Comparison of ENCODE assay signal across 13 mouse cellular contexts in genomic region chr11:33098446-33098845, GRCm38 (mm10). TPM values are rescaled to one million over a fixed set of nuclear protein-coding genes. Genes with fewer than 3 reads are reported as not detected.
DNase-seq lines count a peak whose midpoint lies in the region; ATAC-seq lines count a peak whose summit lies in the region.
"Had no signal": no experiment of that assay in that cellular context is flagged by ENCODE, and none has a peak within 500 bp of the region (broad histone marks: within the 10 kb centered on the region; RNA-seq: fewer than 3 reads in every experiment).

No protein-coding gene starts in this region.

- H3K27me3 ChIP-seq in neural tube, embryonic 13.5 days, result no peaks in the 10 kb centered on the region; the same call in 1 of the 2 replicates
- H3K27me3 ChIP-seq in neural tube, embryonic 15.5 days (replicated peaks), result 0 out of 2 replicates have a peak, but pooled peaks cover 3% of the 10 kb centered on the region

- ATAC-seq in neural tube, embryonic 13.5 days (ENCODE audit: low read depth), result 0 out of 2 replicates have a peak, but pooled peaks have one; percentile 23
- no peak for ATAC-seq in neural tube, embryonic 15.5 days (ENCODE audit: low FRiP score)

- H3K4me1 ChIP-seq in neural tube, embryonic 13.5 days (replicated peaks), result peaks cover 13% of the 10 kb centered on the region
- peaks cover 11% of the 10 kb centered on the region for H3K4me1 ChIP-seq in neural tube, embryonic 15.5 days

- no peaks in the 10 kb centered on the region for H3K36me3 ChIP-seq in neural tube, embryonic 13.5 days
- H3K36me3 ChIP-seq in neural tube, embryonic 15.5 days, result no peaks in the 10 kb centered on the region
- H3K36me3 ChIP-seq: embryonic facial prominence, embryonic 10.5 days had no signal

- 68% methylated on average over 12 of the region's 12 CpGs for WGBS in neural tube, embryonic 13.5 days
- WGBS in neural tube, embryonic 15.5 days, result 68% methylated on average over 12 of the region's 12 CpGs

- no peak overlapping the region for H3K27ac ChIP-seq in neural tube, embryonic 13.5 days (replicated peaks)
- no peak overlapping the region for H3K27ac ChIP-seq in neural tube, embryonic 15.5 days (replicated peaks)
- H3K27ac ChIP-seq: embryonic facial prominence, embryonic 10.5 days; left cerebral cortex, adult 2 months had no signal

- intact Hi-C loops in heart, postnatal 10 days (cut with DNase I), result loop anchor here (2.0 to 5.0 kb wide), 3 partner anchors 50 to 131 kb away; no protein-coding TSS in a partner anchor

- H3K4me3 ChIP-seq in neural tube, embryonic 13.5 days, result no peak overlapping the region
- H3K4me3 ChIP-seq in neural tube, embryonic 15.5 days (replicated peaks), result no peak overlapping the region
- H3K4me3 ChIP-seq: embryonic facial prominence, embryonic 10.5 days; left cerebral cortex, adult 2 months; myocyte had no signal

- H3K9ac ChIP-seq in neural tube, embryonic 13.5 days, result no peak overlapping the region
- H3K9ac ChIP-seq in neural tube, embryonic 15.5 days (replicated peaks), result no peak overlapping the region
- H3K9ac ChIP-seq: lung, embryonic 14.5 days had no signal

- peak; percentile 34 for DNase-seq in adrenal gland, adult 2 months
- DNase-seq in adrenal gland, postnatal 4 days (ENCODE audit: low spot score in 2 of 2), result no peak
- peak; percentile 68 to 72 for DNase-seq in heart, postnatal 10 days
- no peak for DNase-seq in right cerebral cortex, postnatal 14 days
- no peak for DNase-seq in thymus, postnatal 25 days
- no peak for DNase-seq in kidney, postnatal 25 days

- H3K9me3 ChIP-seq in neural tube, embryonic 13.5 days, result peaks cover 3% of the 10 kb centered on the region; the same call in 1 of the 2 replicates
- H3K9me3 ChIP-seq in neural tube, embryonic 15.5 days (replicated peaks), result no peaks in the 10 kb centered on the region
- H3K9me3 ChIP-seq: embryonic facial prominence, embryonic 10.5 days had no signal

- no peak overlapping the region for H3K4me2 ChIP-seq in neural tube, embryonic 13.5 days
- no peak overlapping the region for H3K4me2 ChIP-seq in neural tube, embryonic 15.5 days
- H3K4me2 ChIP-seq: lung, embryonic 14.5 days had no signal

RNA-seq across cellular contexts. Expression of gene Fgf18, which starts 48.8 kb away (rescaled TPM):
- total RNA-seq in adrenal gland, adult 2 months (2021), result 1 to 10 TPM; 2.4 to 2.5 TPM
- polyA plus RNA-seq in adrenal gland, adult 2 months (2012; rRNA removed), result 0.36 and 0.87 TPM in 2 replicates
- 1 to 10 TPM; 2.7 to 2.9 TPM for total RNA-seq in adrenal gland, postnatal 4 days (2021)
- polyA plus RNA-seq in neural tube, embryonic 13.5 days (2015; fragmentation: Nextera tagmentation; extraction: Ambion mirVana), result 10.1 and 10.8 TPM in 2 replicates
- 9.2 and 9.7 TPM in 2 replicates for polyA plus RNA-seq in neural tube, embryonic 15.5 days (2015; fragmentation: Nextera tagmentation; extraction: Ambion mirVana)
- total RNA-seq in heart, postnatal 10 days (2021), result 1 to 10 TPM; 6.1 to 7.3 TPM
- total RNA-seq: megakaryocyte progenitor cell, adult 5-6 weeks had no signal

Comparison
In these comparisons a context has a peak if more than half of its experiments do, and no peak if none do; other contexts are left out.
1. DNase-seq: peak in adrenal gland, adult 2 months (single experiment) and heart, postnatal 10 days (2 of 2); none in adrenal gland, postnatal 4 days (0 of 2), right cerebral cortex, postnatal 14 days (single experiment), thymus, postnatal 25 days (single experiment) and kidney, postnatal 25 days (0 of 2).